26 mouse cellular contexts compared by ENCODE assay signal in genomic region chr11:104558651-104559403, GRCm38 (mm10). TPM values are rescaled to one million over a fixed set of nuclear protein-coding genes. Genes with fewer than 3 reads are reported as not detected.
DNase-seq lines count a peak whose midpoint lies in the region; ATAC-seq and TF ChIP-seq lines count a peak whose summit lies in the region.
"Had no signal": no experiment of that assay in that cellular context is flagged by ENCODE, and none has a peak within 500 bp of the region (broad histone marks: within the 10 kb centered on the region; RNA-seq: fewer than 3 reads in every experiment).

No protein-coding gene starts in this region.

- H3K9ac ChIP-seq in heart, embryonic 11.5 days (ENCODE audit: low read depth, low read length): 0 out of 2 replicates have a peak overlapping the region, but pooled peaks have one; percentile 5
- no peak overlapping the region for H3K9ac ChIP-seq in CH12.LX (ENCODE audit: insufficient read depth, low read depth)
- H3K9ac ChIP-seq in heart, embryonic 14.5 days (ENCODE audit: low read length): peak overlapping the region; percentile 25; the same call in 1 of the 2 replicates
- H3K9ac ChIP-seq in midbrain, embryonic 15.5 days: no peak overlapping the region
- H3K9ac ChIP-seq: forebrain, postnatal 0 days; liver, postnatal 0 days had no signal

- no peaks in the 10 kb centered on the region for H3K27me3 ChIP-seq in heart, embryonic 11.5 days (ENCODE audit: control insufficient read depth, insufficient read depth, low read length)
- H3K27me3 ChIP-seq in CH12.LX (replicated peaks): no peaks in the 10 kb centered on the region
- no peaks in the 10 kb centered on the region for H3K27me3 ChIP-seq in heart, embryonic 14.5 days (ENCODE audit: control insufficient read depth, insufficient read depth, low read length)
- no peaks in the 10 kb centered on the region for H3K27me3 ChIP-seq in midbrain, embryonic 15.5 days (replicated peaks)
- H3K27me3 ChIP-seq in forebrain, embryonic 10.5 days (ENCODE audit: poor library complexity, severe bottlenecking): no peaks in the 10 kb centered on the region
- H3K27me3 ChIP-seq: Patski had no signal

- H3K36me3 ChIP-seq in heart, embryonic 11.5 days (ENCODE audit: control insufficient read depth, insufficient read depth, low read length): no peaks in the 10 kb centered on the region
- no peaks in the 10 kb centered on the region for H3K36me3 ChIP-seq in CH12.LX (replicated peaks in 1 of 2; ENCODE audit: control insufficient read depth in 1 of 2, insufficient read depth in 1 of 2, low read length in 1 of 2)
- no peaks in the 10 kb centered on the region for H3K36me3 ChIP-seq in heart, embryonic 14.5 days (ENCODE audit: control insufficient read depth, insufficient read depth, low read length)
- no peaks in the 10 kb centered on the region for H3K36me3 ChIP-seq in midbrain, embryonic 15.5 days (replicated peaks)
- no peaks in the 10 kb centered on the region for H3K36me3 ChIP-seq in forebrain, embryonic 10.5 days (replicated peaks)
- H3K36me3 ChIP-seq: embryonic facial prominence, embryonic 10.5 days; hindbrain, embryonic 10.5 days had no signal

- no peaks in the 10 kb centered on the region for H3K9me3 ChIP-seq in heart, embryonic 11.5 days (replicated peaks; ENCODE audit: control insufficient read depth, low read length)
- H3K9me3 ChIP-seq in CH12.LX (replicated peaks; ENCODE audit: low read length): peaks cover 2% of the 10 kb centered on the region
- H3K9me3 ChIP-seq in heart, embryonic 14.5 days (ENCODE audit: control insufficient read depth, low read length): no peaks in the 10 kb centered on the region
- H3K9me3 ChIP-seq in midbrain, embryonic 15.5 days: no peaks in the 10 kb centered on the region
- H3K9me3 ChIP-seq in forebrain, embryonic 10.5 days: no peaks in the 10 kb centered on the region
- H3K9me3 ChIP-seq: embryonic facial prominence, embryonic 10.5 days; hindbrain, embryonic 10.5 days had no signal

- dilution Hi-C loops in CH12.LX (cut with MboI; ENCODE audit: extremely low pct_ligation_motif_present, extremely low pct_unique_long_range_greater_than_20kb, low sequenced_read_pairs): no loop called here

- H3K27ac ChIP-seq in heart, embryonic 11.5 days (ENCODE audit: low read depth, low read length): peak overlapping the region; percentile 77
- H3K27ac ChIP-seq in CH12.LX (ENCODE audit: insufficient read depth, low read depth): no peak overlapping the region
- H3K27ac ChIP-seq in heart, embryonic 14.5 days (replicated peaks in 1 of 2; ENCODE audit: control insufficient read depth in 1 of 2, insufficient read depth in 1 of 2, low read depth in 2 of 2, low read length in 2 of 2): peak overlapping the region; percentile 89 to 95
- no peak overlapping the region for H3K27ac ChIP-seq in midbrain, embryonic 15.5 days
- H3K27ac ChIP-seq in forebrain, embryonic 10.5 days: no peak overlapping the region
- H3K27ac ChIP-seq: embryonic facial prominence, embryonic 10.5 days; hindbrain, embryonic 10.5 days; layer of hippocampus, adult 2 months; macrophage had no signal

- H3K79me2 ChIP-seq in CH12.LX (replicated peaks; ENCODE audit: control insufficient read depth, extremely low read depth, insufficient read depth, poor library complexity, severe bottlenecking): no peaks in the 10 kb centered on the region

- no peak for TF ChIP-seq EP300 in CH12.LX (IDR thresholded peaks at IDR 0.05; ENCODE audit: low read length)

- no peak for TF ChIP-seq RAD21 in CH12.LX (IDR thresholded peaks at IDR 0.05; ENCODE audit: low read depth, low read length)

- WGBS in heart, embryonic 11.5 days (ENCODE audit: insufficient replicate concordance): 59% methylated on average over 4 of the region's 4 CpGs
- WGBS in heart, embryonic 14.5 days: 38% methylated on average over 4 of the region's 4 CpGs
- WGBS in midbrain, embryonic 15.5 days: 45% methylated on average over 4 of the region's 4 CpGs
- 65% methylated on average over 4 of the region's 4 CpGs for WGBS in forebrain, embryonic 10.5 days

- TF ChIP-seq POLR2A in CH12.LX (IDR thresholded peaks at IDR 0.05; ENCODE audit: low read depth, low read length): no peak

- H3K4me3 ChIP-seq in heart, embryonic 11.5 days (ENCODE audit: low read depth, low read length): no peak overlapping the region
- H3K4me3 ChIP-seq in CH12.LX (replicated peaks in 1 of 3; ENCODE audit: low read depth in 2 of 3, low read length in 2 of 3, poor library complexity in 1 of 3): no peak overlapping the region
- no peak overlapping the region for H3K4me3 ChIP-seq in heart, embryonic 14.5 days (ENCODE audit: control insufficient read depth in 1 of 2, insufficient read depth in 1 of 2, low read depth in 1 of 2, low read length in 2 of 2)
- H3K4me3 ChIP-seq in midbrain, embryonic 15.5 days: no peak overlapping the region
- no peak overlapping the region for H3K4me3 ChIP-seq in forebrain, embryonic 10.5 days
- H3K4me3 ChIP-seq: embryonic facial prominence, embryonic 10.5 days; hindbrain, embryonic 10.5 days; layer of hippocampus, adult 2 months had no signal

- intact Hi-C loops in heart, postnatal 25 days (cut with DNase I): no loop called here

- TF ChIP-seq CTCF in CH12.LX (conservative IDR thresholded peaks at IDR 0.05 in 1 of 2, IDR thresholded peaks at IDR 0.05 in 1 of 2; ENCODE audit: low read depth in 2 of 2, low read length in 2 of 2): no peak

- DNase-seq in adrenal gland, postnatal 14 days: peak; percentile 47
- no peak for DNase-seq in adrenal gland, postnatal 4 days (ENCODE audit: low spot score in 2 of 2)
- DNase-seq in heart, postnatal 25 days (ENCODE audit: low spot score): no peak
- DNase-seq in CH12.LX (ENCODE audit: extremely low read depth): no peak
- no peak for DNase-seq in forebrain, embryonic 10.5 days (ENCODE audit: extremely low spot score, low spot score)
- DNase-seq: cerebellum, adult 11-12 months; cerebellum, postnatal 10 days; forebrain, postnatal 0 days; kidney, adult 9 months; kidney, postnatal 25 days; liver, postnatal 0 days; thymus, adult 2 months; thymus, postnatal 4 days had no signal

- in situ Hi-C loops in CH12.LX (cut with MboI; ENCODE audit: low pct_ligation_motif_present, low pct_unique_long_range_greater_than_20kb, low sequenced_read_pairs): no loop called here

- no peak overlapping the region for H3K4me2 ChIP-seq in heart, embryonic 11.5 days
- H3K4me2 ChIP-seq in CH12.LX (ENCODE audit: insufficient read depth, low read depth, poor library complexity, severe bottlenecking): no peak overlapping the region
- H3K4me2 ChIP-seq in heart, embryonic 14.5 days (ENCODE audit: low read length): peak overlapping the region; percentile 18; the same call in 1 of the 2 replicates
- H3K4me2 ChIP-seq in midbrain, embryonic 15.5 days: no peak overlapping the region

- peaks cover 25% of the 10 kb centered on the region for H3K4me1 ChIP-seq in heart, embryonic 11.5 days (ENCODE audit: control insufficient read depth, insufficient read depth, low read length)
- H3K4me1 ChIP-seq in CH12.LX (ENCODE audit: control insufficient read depth in 1 of 2, insufficient read depth in 2 of 2): peaks cover 2 to 8% of the 10 kb centered on the region in 2 experiments; a peak in 2 of 4 replicates
- peaks cover 18 to 47% of the 10 kb centered on the region in 2 experiments for H3K4me1 ChIP-seq in heart, embryonic 14.5 days (ENCODE audit: control insufficient read depth in 2 of 2, insufficient read depth in 2 of 2, low read length in 2 of 2)
- H3K4me1 ChIP-seq in midbrain, embryonic 15.5 days: no peaks in the 10 kb centered on the region
- peaks cover 13% of the 10 kb centered on the region for H3K4me1 ChIP-seq in forebrain, embryonic 10.5 days

- ATAC-seq in heart, embryonic 11.5 days (replicated peaks; ENCODE audit: insufficient number of reproducible peaks, low FRiP score, low TSS enrichment): no peak
- ATAC-seq in heart, embryonic 14.5 days (ENCODE audit: insufficient number of reproducible peaks, insufficient read depth, low FRiP score, low read depth): no peak
- no peak for ATAC-seq in midbrain, embryonic 15.5 days (replicated peaks)
- ATAC-seq: CD4-positive, CD25-positive, alpha-beta regulatory T cell, adult 4 months; forebrain, postnatal 0 days; hindbrain, embryonic 16.5 days; intestine, embryonic 16.5 days; liver, postnatal 0 days; lung, postnatal 0 days; midbrain, embryonic 16.5 days; Patski had no signal

RNA-seq across cellular contexts. Expression of gene Myl4, which starts 8.4 kb away (rescaled TPM):
- 2.3 and 4.3 TPM in 2 replicates for total RNA-seq in adrenal gland, postnatal 14 days (2021)
- 10 to 100 TPM in 1 of 2 experiments, 1 to 10 TPM in 1; 5.4 to 15.4 TPM for total RNA-seq in adrenal gland, postnatal 4 days (2021)
- polyA plus RNA-seq in heart, embryonic 11.5 days (2014; fragmentation: Nextera tagmentation; extraction: Ambion mirVana): 3,018 and 3,194 TPM in 2 replicates
- total RNA-seq in heart, postnatal 25 days (2021): 100 to 1,000 TPM; 832 to 984 TPM
- 49.6 and 55.9 TPM in 2 replicates for total RNA-seq in CH12.LX (2012; rRNA removed)
- 39.4 and 42.8 TPM in 2 replicates for total RNA-seq in CH12.LX (2014; rRNA removed)
- polyA plus RNA-seq in CH12.LX (2012; ENCODE audit: insufficient read length, low read depth): 83.0 and 93.3 TPM in 2 replicates
- polyA plus RNA-seq in heart, embryonic 14.5 days (2014; fragmentation: Nextera tagmentation; extraction: Ambion mirVana): 2,493 and 2,941 TPM in 2 replicates
- polyA plus RNA-seq in midbrain, embryonic 15.5 days (2015; fragmentation: Nextera tagmentation; extraction: Ambion mirVana): 2.6 and 6.2 TPM in 2 replicates
- polyA plus RNA-seq in forebrain, embryonic 10.5 days (2016; fragmentation: Nextera tagmentation; extraction: Ambion mirVana): 0.33 and 0.83 TPM in 2 replicates
- polyA plus RNA-seq: macrophage had no signal

RNA-seq across cellular contexts. Expression of gene Cdc27, which starts 8.4 kb away (rescaled TPM):
- 59.1 and 61.0 TPM in 2 replicates for total RNA-seq in adrenal gland, postnatal 14 days (2021)
- total RNA-seq in adrenal gland, postnatal 4 days (2021): 10 to 100 TPM; 62.1 to 64.1 TPM
- 34.4 and 44.6 TPM in 2 replicates for polyA plus RNA-seq in heart, embryonic 11.5 days (2014; fragmentation: Nextera tagmentation; extraction: Ambion mirVana)
- 10 to 100 TPM; 28.6 to 29.7 TPM for total RNA-seq in heart, postnatal 25 days (2021)
- total RNA-seq in CH12.LX (2012; rRNA removed) (34.0 and 38.7 TPM in 2 replicates), CH12.LX (2014; rRNA removed) (86.8 and 93.5 TPM in 2 replicates)
- polyA plus RNA-seq in CH12.LX (2012; ENCODE audit: insufficient read length, low read depth): 68.0 and 71.9 TPM in 2 replicates
- 35.6 and 39.7 TPM in 2 replicates for polyA plus RNA-seq in heart, embryonic 14.5 days (2014; fragmentation: Nextera tagmentation; extraction: Ambion mirVana)
- 34.7 and 41.4 TPM in 2 replicates for polyA plus RNA-seq in midbrain, embryonic 15.5 days (2015; fragmentation: Nextera tagmentation; extraction: Ambion mirVana)
- polyA plus RNA-seq in forebrain, embryonic 10.5 days (2016; fragmentation: Nextera tagmentation; extraction: Ambion mirVana): 54.4 and 58.9 TPM in 2 replicates

RNA-seq across cellular contexts. Expression of gene Itgb3, which starts 49.0 kb away (rescaled TPM):
- total RNA-seq in adrenal gland, postnatal 14 days (2021): 12.5 and 13.8 TPM in 2 replicates
- 10 to 100 TPM; 12.9 to 16.6 TPM for total RNA-seq in adrenal gland, postnatal 4 days (2021)
- 3.9 and 4.6 TPM in 2 replicates for polyA plus RNA-seq in heart, embryonic 11.5 days (2014; fragmentation: Nextera tagmentation; extraction: Ambion mirVana)
- total RNA-seq in heart, postnatal 25 days (2021): 1 to 10 TPM; 3.1 to 3.8 TPM
- total RNA-seq in CH12.LX (2012; rRNA removed): 1.8 and 3.0 TPM in 2 replicates
- 2.9 and 3.2 TPM in 2 replicates for total RNA-seq in CH12.LX (2014; rRNA removed)
- 9.5 and 11.0 TPM in 2 replicates for polyA plus RNA-seq in CH12.LX (2012; ENCODE audit: insufficient read length, low read depth)
- 1.7 and 1.8 TPM in 2 replicates for polyA plus RNA-seq in heart, embryonic 14.5 days (2014; fragmentation: Nextera tagmentation; extraction: Ambion mirVana)
- 0.72 and 0.80 TPM in 2 replicates for polyA plus RNA-seq in midbrain, embryonic 15.5 days (2015; fragmentation: Nextera tagmentation; extraction: Ambion mirVana)
- polyA plus RNA-seq in forebrain, embryonic 10.5 days (2016; fragmentation: Nextera tagmentation; extraction: Ambion mirVana): 3.7 and 3.8 TPM in 2 replicates

Comparison
In these comparisons a context has a peak if more than half of its experiments do, and no peak if none do; other contexts are left out.
1. H3K27ac ChIP-seq: peak in heart, embryonic 11.5 days (single experiment) and heart, embryonic 14.5 days (2 of 2); none in CH12.LX (single experiment), midbrain, embryonic 15.5 days (single experiment) and forebrain, embryonic 10.5 days (single experiment).
2. H3K9ac ChIP-seq: peak in heart, embryonic 11.5 days (single experiment) and heart, embryonic 14.5 days (single experiment); none in CH12.LX (single experiment) and midbrain, embryonic 15.5 days (single experiment).
3. RNA of gene Myl4, which starts 8.4 kb away (polyA plus RNA-seq): 3,018 to 3,194 TPM in heart, embryonic 11.5 days and 2,493 to 2,941 TPM in heart, embryonic 14.5 days; 83.0 to 93.3 TPM in CH12.LX, 2.6 to 6.2 TPM in midbrain, embryonic 15.5 days and 0.33 to 0.83 TPM in forebrain, embryonic 10.5 days; every median in the first group is over 10 times any median in the second.